ENCODE assay signal across 17 mouse cellular contexts in genomic region chr12:99447791-99448190, GRCm38 (mm10).
DNase-seq lines count a peak whose midpoint lies in the region; ATAC-seq lines count a peak whose summit lies in the region.
"Had no signal": no experiment of that assay in that cellular context is flagged by ENCODE, and none has a peak within 500 bp of the region (broad histone marks: within the 10 kb centered on the region; RNA-seq: fewer than 3 reads in every experiment).

No protein-coding gene starts in this region.

- DNase-seq in spleen, adult 18-20 months = no peak
- no peak for DNase-seq in natural killer cell, adult 2 months (ENCODE audit: low spot score in 2 of 2)
- DNase-seq: adrenal gland, adult 2 months; adrenal gland, postnatal 10 days; adrenal gland, postnatal 25 days; cerebellum, adult 11 months; cerebellum, adult 18-20 months; cerebellum, adult 8-10 months; cerebellum, adult 9-11 months; cerebellum, postnatal 14 days; cerebellum, postnatal 36 days; embryo, embryonic 11 days had no signal

- peak; percentile 42; the same call in 1 of the 2 replicates for ATAC-seq in granulocyte monocyte progenitor cell, adult 5-6 weeks (replicated peaks; ENCODE audit: poor library complexity, severe bottlenecking)
- peak; percentile 78 for ATAC-seq in megakaryocyte, adult 5-6 weeks (ENCODE audit: poor library complexity, severe bottlenecking)
- ATAC-seq in monocyte, adult 5-6 weeks (replicated peaks; ENCODE audit: insufficient number of reproducible peaks, low FRiP score, low TSS enrichment, poor library complexity, severe bottlenecking) = peak; percentile 86
- ATAC-seq: forebrain, embryonic 14.5 days; forebrain, embryonic 16.5 days had no signal
